Mouse (Mus musculus): ENCODE results near the gene Acot7. TPM values are rescaled to one million over a fixed set of nuclear protein-coding genes. Genes with fewer than 3 reads are reported as not detected.
A peak's percentile ranks its signal among the peaks of the same experiment; 100 is the strongest.

Gene Acot7
- total and polyA plus RNA-seq, 2 experiments from 2014 or later: 259 to 510 TPM

- Histone ChIP-seq H3K9me3 (ENCODE audit: low read length) (no peaks in the 10 kb centered on the region), H3K4me1 (ENCODE audit: insufficient read depth, low read length) (peaks cover 10% of the 10 kb centered on the region; the same call in 1 of the 2 replicates), H3K9ac (replicated peaks; ENCODE audit: low read length, poor library complexity, severe bottlenecking) (no peak overlapping the region), H3K27me3 (ENCODE audit: insufficient read depth, low read length) (no peaks in the 10 kb centered on the region; the same call in 1 of the 2 replicates), H3K27ac (ENCODE audit: low read depth, low read length) (no peak overlapping the region), H3K4me2 (ENCODE audit: low read depth, low read length, poor library complexity, severe bottlenecking) (no peak overlapping the region), H3K4me3 (ENCODE audit: low read depth, low read length) (no peak overlapping the region), H3K36me3 (ENCODE audit: insufficient read depth, low read length) (peaks cover 25% of the 10 kb centered on the region)
- WGBS: 92% methylated on average over 11 of the region's 11 CpGs
- ATAC-seq (ENCODE audit: low FRiP score) (no peak), DNase-seq (ENCODE audit: low spot score) (no peak)
- TF ChIP-seq CTCF (IDR thresholded peaks at IDR 0.05): no peak
These were observed 93.4 kb downstream of the Acot7 start for GRCm38 (mm10) chr4:152271334-152271733.

GRCm38 (mm10) chr4:152272006-152272405 is 94.1 kb downstream of the Acot7 start:
- Histone ChIP-seq H3K27ac (ENCODE audit: low read depth, low read length) (no peak overlapping the region), H3K4me2 (ENCODE audit: low read depth, low read length, poor library complexity, severe bottlenecking) (no peak overlapping the region), H3K27me3 (ENCODE audit: insufficient read depth, low read length) (no peaks in the 10 kb centered on the region; the same call in 1 of the 2 replicates), H3K9ac (replicated peaks; ENCODE audit: low read length, poor library complexity, severe bottlenecking) (no peak overlapping the region), H3K4me3 (ENCODE audit: low read depth, low read length) (no peak overlapping the region), H3K36me3 (ENCODE audit: insufficient read depth, low read length) (peaks cover 25% of the 10 kb centered on the region), H3K9me3 (ENCODE audit: low read length) (no peaks in the 10 kb centered on the region), H3K4me1 (ENCODE audit: insufficient read depth, low read length) (peaks cover 10% of the 10 kb centered on the region; the same call in 1 of the 2 replicates)
- ATAC-seq (ENCODE audit: low FRiP score) (no peak), DNase-seq (ENCODE audit: low spot score) (no peak)
- no peak for TF ChIP-seq CTCF (IDR thresholded peaks at IDR 0.05)
- WGBS: 72% methylated on average over 7 of the region's 7 CpGs

GRCm38 (mm10) chr4:152272449-152273049 is 94.6 kb downstream of the Acot7 start:
- WGBS: 31% methylated on average over 9 of the region's 9 CpGs
- H3K4me3 ChIP-seq (ENCODE audit: low read depth, low read length): no peak overlapping the region
- H3K36me3 ChIP-seq (ENCODE audit: insufficient read depth, low read length): peaks cover 25% of the 10 kb centered on the region
- DNase-seq (ENCODE audit: low spot score) (peak; percentile 67), ATAC-seq (ENCODE audit: low FRiP score) (no peak)
- H3K9ac ChIP-seq (replicated peaks; ENCODE audit: low read length, poor library complexity, severe bottlenecking): no peak overlapping the region
- peaks cover 10% of the 10 kb centered on the region; the same call in 1 of the 2 replicates for H3K4me1 ChIP-seq (ENCODE audit: insufficient read depth, low read length)
- H3K27ac ChIP-seq (ENCODE audit: low read depth, low read length): peak overlapping the region; percentile 71
- peak; percentile 57 for TF ChIP-seq CTCF (IDR thresholded peaks at IDR 0.05)
- no peaks in the 10 kb centered on the region; the same call in 1 of the 2 replicates for H3K27me3 ChIP-seq (ENCODE audit: insufficient read depth, low read length)
- no peak overlapping the region for H3K4me2 ChIP-seq (ENCODE audit: low read depth, low read length, poor library complexity, severe bottlenecking)
- H3K9me3 ChIP-seq (ENCODE audit: low read length): no peaks in the 10 kb centered on the region

GRCm38 (mm10) chr4:152273191-152273590 is 95.3 kb downstream of the Acot7 start:
- ATAC-seq (ENCODE audit: low FRiP score) (no peak; the same call in 1 of the 2 replicates), DNase-seq (ENCODE audit: low spot score) (no peak)
- H3K36me3 ChIP-seq (ENCODE audit: insufficient read depth, low read length): peaks cover 22% of the 10 kb centered on the region
- TF ChIP-seq CTCF (IDR thresholded peaks at IDR 0.05): no peak; the same call in 1 of the 2 replicates
- 21% methylated on average over 3 of the region's 3 CpGs for WGBS
- no peaks in the 10 kb centered on the region for H3K9me3 ChIP-seq (ENCODE audit: low read length)
- H3K27me3 ChIP-seq (ENCODE audit: insufficient read depth, low read length): no peaks in the 10 kb centered on the region; the same call in 1 of the 2 replicates
- H3K4me1 ChIP-seq (ENCODE audit: insufficient read depth, low read length): peaks cover 10% of the 10 kb centered on the region; the same call in 1 of the 2 replicates
- peak overlapping the region; percentile 86 for H3K4me2 ChIP-seq (ENCODE audit: low read depth, low read length, poor library complexity, severe bottlenecking)
- peak overlapping the region; percentile 71 for H3K27ac ChIP-seq (ENCODE audit: low read depth, low read length)
- H3K9ac ChIP-seq (replicated peaks; ENCODE audit: low read length, poor library complexity, severe bottlenecking): peak overlapping the region; percentile 79; the same call in 1 of the 2 replicates
- peak overlapping the region; percentile 75; the same call in 1 of the 2 replicates for H3K4me3 ChIP-seq (ENCODE audit: low read depth, low read length)

- H3K27me3 ChIP-seq (ENCODE audit: insufficient read depth, low read length): no peaks in the 10 kb centered on the region; the same call in 1 of the 2 replicates
- ATAC-seq (ENCODE audit: low FRiP score) (peak; percentile 64), DNase-seq (ENCODE audit: low spot score) (peak; percentile 54)
- peaks cover 19% of the 10 kb centered on the region for H3K36me3 ChIP-seq (ENCODE audit: insufficient read depth, low read length)
- H3K27ac ChIP-seq (ENCODE audit: low read depth, low read length): peak within 1 kb of the TSS; percentile 71
- TF ChIP-seq CTCF (IDR thresholded peaks at IDR 0.05): 0 out of 2 replicates have a peak, but pooled peaks have one; percentile 13
- peak within 1 kb of the TSS; percentile 86 for H3K4me2 ChIP-seq (ENCODE audit: low read depth, low read length, poor library complexity, severe bottlenecking)
- H3K9ac ChIP-seq (replicated peaks; ENCODE audit: low read length, poor library complexity, severe bottlenecking): peak within 1 kb of the TSS; percentile 79
- H3K4me3 ChIP-seq (ENCODE audit: low read depth, low read length): peak within 1 kb of the TSS; percentile 75
- H3K9me3 ChIP-seq (ENCODE audit: low read length): no peaks in the 10 kb centered on the region
- under 1% methylated on average over 39 of the region's 48 CpGs for WGBS
- peaks cover 10% of the 10 kb centered on the region; the same call in 1 of the 2 replicates for H3K4me1 ChIP-seq (ENCODE audit: insufficient read depth, low read length)
These were observed 95.8 kb downstream of the Acot7 start, which contains the start of gene Gpr153 for GRCm38 (mm10) chr4:152273621-152274236. Gene Gpr153, plus strand, starts transcription at chr4:152274232.
